Mouse (Mus musculus) limb, embryonic 11.5 days (tissue): ENCODE results near the gene Git1. TPM values are rescaled to one million over a fixed set of nuclear protein-coding genes. Genes with fewer than 3 reads are reported as not detected.

Experiments used
- ATAC-seq: fragments of 200-750 bp; cut with Nextera tagmentation; 2 replicates; pipeline ENCODE4 v1.8.0; 2017; ENCODE audit warnings: low read depth; ENCODE audit not compliant: insufficient number of reproducible peaks, low FRiP score, low TSS enrichment
- DNase-seq: peaks from one replicate; pipeline ENCODE4 v3.0.0-alpha.2; 2015; ENCODE audit warnings: low spot score
- H3K27ac ChIP-seq: fragments of 300-500 bp; sonication (generic); replicated peaks from 2 replicates; pipeline ENCODE4 v1.5.1; 2014; ENCODE audit warnings: low read depth, mild to moderate bottlenecking, low read length
- H3K27me3 ChIP-seq: fragments of 300-500 bp; sonication (generic); 2 replicates; pipeline ENCODE4 v1.6.1; 2014; ENCODE audit warnings: mild to moderate bottlenecking, low read length, mixed read lengths; ENCODE audit not compliant: control insufficient read depth, insufficient read depth
- H3K36me3 ChIP-seq: fragments of 300-500 bp; sonication (generic); 2 replicates; pipeline ENCODE4 v1.6.1; 2014; ENCODE audit warnings: mild to moderate bottlenecking, low read length, moderate library complexity, mixed read lengths; ENCODE audit not compliant: control insufficient read depth, insufficient read depth
- H3K4me1 ChIP-seq: fragments of 300-500 bp; sonication (generic); 2 replicates; pipeline ENCODE4 v1.6.1; 2014; ENCODE audit warnings: low read length, mixed read lengths; ENCODE audit not compliant: control insufficient read depth, insufficient read depth
- H3K4me2 ChIP-seq: fragments of 300-500 bp; sonication (generic); 2 replicates; pipeline ENCODE4 v1.6.1; 2014; ENCODE audit warnings: low read depth, mild to moderate bottlenecking, moderate library complexity; ENCODE audit not compliant: severe bottlenecking
- H3K4me3 ChIP-seq: fragments of 300-500 bp; sonication (generic); 2 replicates; pipeline ENCODE4 v1.5.1; 2014; ENCODE audit warnings: low read depth, low read length
- H3K9ac ChIP-seq: fragments of 300-500 bp; sonication (generic); 2 replicates; pipeline ENCODE4 v1.6.1; 2014; ENCODE audit warnings: mild to moderate bottlenecking, low read length
- H3K9me3 ChIP-seq: fragments of 300-500 bp; sonication (generic); 2 replicates; pipeline ENCODE4 v1.6.1; 2016; ENCODE audit warnings: low read length; ENCODE audit not compliant: control insufficient read depth
- WGBS: fragments of 180-500 bp; shearing (Covaris S2); extraction: QIAGEN DNeasy Blood & Tissue Kit; methylation state at CpG from one replicate; pipeline ENCODE4 v1.1.7; 2014; 5-methylcytosine and 5-hydroxymethylcytosine counted together
- polyA plus RNA-seq: library from polyadenylated mRNA; unstranded; fragments of >200 nt; fragmentation: Nextera tagmentation; extraction: Ambion mirVana; gene quantifications from 2 replicates; pipeline ENCODE4 v1.2.1, GENCODE M21; 2014

The Git1 gene
- polyA plus RNA-seq, 1 experiment from 2014 or later: 16.4 TPM

GRCm38 (mm10) chr11:77494344-77494676 lies 948 bp downstream of the Git1 start:
- peak overlapping the region; percentile 93 for H3K9ac ChIP-seq
- no peak for DNase-seq

GRCm38 (mm10) chr11:77494782-77495181 lies 1.4 kb downstream of the Git1 start:
- Histone ChIP-seq H3K27me3 (no peaks in the 10 kb centered on the region), H3K9ac (peak overlapping the region; percentile 18; the same call in 1 of the 2 replicates), H3K9me3 (no peaks in the 10 kb centered on the region), H3K27ac (no peak overlapping the region), H3K36me3 (peaks cover 3% of the 10 kb centered on the region; the same call in 1 of the 2 replicates), H3K4me1 (peaks cover 38% of the 10 kb centered on the region), H3K4me2 (peak overlapping the region; percentile 96), H3K4me3 (peak overlapping the region; percentile 88; the same call in 1 of the 2 replicates)
- WGBS: 73% methylated on average over 6 of the region's 6 CpGs
- DNase-seq: no peak
- ATAC-seq: no peak

More at GRCm38 (mm10) chr11:77494344-77494676, 948 bp downstream of the Git1 start:
- Histone ChIP-seq H3K4me3 (peak overlapping the region; percentile 88), H3K4me2 (peak overlapping the region; percentile 96), H3K27me3 (no peaks in the 10 kb centered on the region), H3K36me3 (peaks cover under 1% of the 10 kb centered on the region; the same call in 1 of the 2 replicates), H3K9me3 (no peaks in the 10 kb centered on the region), H3K27ac (no peak overlapping the region), H3K4me1 (peaks cover 38% of the 10 kb centered on the region)
- 33% methylated on average over 4 of the region's 4 CpGs for WGBS
- no peak for ATAC-seq

GRCm38 (mm10) chr11:77495507-77495906 lies 2.1 kb downstream of the Git1 start:
- no peak overlapping the region for H3K4me3 ChIP-seq
- DNase-seq (no peak), ATAC-seq (no peak)
- no peak overlapping the region for H3K27ac ChIP-seq
- no peak overlapping the region for H3K4me2 ChIP-seq
- H3K9ac ChIP-seq: no peak overlapping the region
- no peaks in the 10 kb centered on the region for H3K9me3 ChIP-seq
- peaks cover 38% of the 10 kb centered on the region for H3K4me1 ChIP-seq
- H3K27me3 ChIP-seq: no peaks in the 10 kb centered on the region
- H3K36me3 ChIP-seq: peaks cover 5% of the 10 kb centered on the region; the same call in 1 of the 2 replicates

GRCm38 (mm10) chr11:77497341-77497756 lies 4.0 kb downstream of the Git1 start:
- peaks cover 33% of the 10 kb centered on the region for H3K4me1 ChIP-seq

GRCm38 (mm10) chr11:77497851-77498250 lies 4.5 kb downstream of the Git1 start:
- H3K4me1 ChIP-seq: peaks cover 31% of the 10 kb centered on the region
- 0 out of 2 replicates have a peak overlapping the region, but pooled peaks have one; percentile 15 for H3K27ac ChIP-seq
- ATAC-seq: no peak
- H3K4me2 ChIP-seq: no peak overlapping the region
- peaks cover 5% of the 10 kb centered on the region; the same call in 1 of the 2 replicates for H3K36me3 ChIP-seq
- no peak overlapping the region for H3K4me3 ChIP-seq
- DNase-seq: no peak
- H3K9me3 ChIP-seq: no peaks in the 10 kb centered on the region
- H3K9ac ChIP-seq: no peak overlapping the region
- WGBS: 44% methylated on average over 4 of the region's 4 CpGs
- H3K27me3 ChIP-seq: no peaks in the 10 kb centered on the region

More at GRCm38 (mm10) chr11:77497341-77497756, 4.0 kb downstream of the Git1 start:
- WGBS: 7% methylated on average over 6 of the region's 6 CpGs
- ATAC-seq: no peak
- H3K36me3 ChIP-seq: peaks cover 5% of the 10 kb centered on the region; the same call in 1 of the 2 replicates
- H3K4me2 ChIP-seq: no peak overlapping the region
- no peaks in the 10 kb centered on the region for H3K9me3 ChIP-seq
- H3K27me3 ChIP-seq: no peaks in the 10 kb centered on the region
- H3K9ac ChIP-seq: peak overlapping the region; percentile 17; the same call in 1 of the 2 replicates
- DNase-seq: peak; percentile 89
- peak overlapping the region; percentile 82 for H3K27ac ChIP-seq
- no peak overlapping the region for H3K4me3 ChIP-seq

GRCm38 (mm10) chr11:77498261-77499139 lies 5.1 kb downstream of the Git1 start:
- 76% methylated on average over 12 of the region's 12 CpGs for WGBS
- Histone ChIP-seq H3K4me2 (no peak overlapping the region), H3K4me1 (peaks cover 31% of the 10 kb centered on the region), H3K4me3 (no peak overlapping the region), H3K27me3 (no peaks in the 10 kb centered on the region), H3K9ac (no peak overlapping the region), H3K27ac (0 out of 2 replicates have a peak overlapping the region, but pooled peaks have one; percentile 15), H3K36me3 (peaks cover 5% of the 10 kb centered on the region; the same call in 1 of the 2 replicates), H3K9me3 (no peaks in the 10 kb centered on the region)
- ATAC-seq (no peak), DNase-seq (no peak)

GRCm38 (mm10) chr11:77499354-77499753 lies 6.0 kb downstream of the Git1 start:
- DNase-seq (no peak), ATAC-seq (no peak)
- Histone ChIP-seq H3K9me3 (no peaks in the 10 kb centered on the region), H3K9ac (no peak overlapping the region), H3K4me1 (peaks cover 26% of the 10 kb centered on the region), H3K4me2 (no peak overlapping the region), H3K36me3 (peaks cover 7% of the 10 kb centered on the region; the same call in 1 of the 2 replicates), H3K27me3 (no peaks in the 10 kb centered on the region), H3K27ac (no peak overlapping the region), H3K4me3 (no peak overlapping the region)
- WGBS: 86% methylated on average over 7 of the region's 7 CpGs

GRCm38 (mm10) chr11:77500361-77501325 lies 7.3 kb downstream of the Git1 start:
- Histone ChIP-seq H3K36me3 (peaks cover 17% of the 10 kb centered on the region), H3K4me1 (peaks cover 17% of the 10 kb centered on the region), H3K9me3 (no peaks in the 10 kb centered on the region), H3K4me2 (no peak overlapping the region), H3K27ac (no peak overlapping the region), H3K27me3 (no peaks in the 10 kb centered on the region), H3K9ac (no peak overlapping the region; the same call in 1 of the 2 replicates), H3K4me3 (no peak overlapping the region)
- 88% methylated on average over 17 of the region's 17 CpGs for WGBS
- no peak for DNase-seq
- no peak for ATAC-seq
